In the genomic region with DNA sequence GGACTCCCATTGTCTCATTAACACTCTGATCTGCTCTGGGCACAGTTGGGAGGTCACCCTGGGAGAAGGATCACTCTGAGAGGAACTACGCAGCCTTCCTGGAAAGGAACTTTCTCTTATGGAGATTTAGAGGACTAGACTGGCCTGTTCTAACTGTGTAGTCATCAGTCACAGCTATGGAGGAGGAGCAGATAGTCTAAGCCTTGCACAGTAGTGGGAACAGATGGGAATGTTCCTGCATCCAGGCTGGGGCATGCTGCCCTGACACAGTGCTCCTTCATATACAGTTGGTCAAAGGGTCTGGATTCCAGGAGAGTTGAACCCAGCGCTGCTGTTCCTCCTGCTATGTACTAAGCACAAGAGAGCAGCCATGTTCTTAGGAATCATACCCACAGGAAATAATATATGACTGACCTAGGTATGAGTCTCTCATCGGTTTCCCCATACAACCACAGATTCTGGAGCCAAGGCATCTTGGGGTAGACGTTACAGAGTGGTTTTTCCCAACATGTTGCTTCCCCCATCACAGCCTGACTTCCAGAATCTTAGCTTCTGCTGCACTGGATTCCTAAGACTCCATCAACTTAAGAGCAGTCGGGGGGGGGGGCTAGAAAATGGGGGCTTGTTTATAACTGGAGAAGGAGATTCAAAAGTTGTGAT, we compare ENCODE assay signal across 12 mouse cellular contexts. TPM values are rescaled to one million over a fixed set of nuclear protein-coding genes. Genes with fewer than 3 reads are reported as not detected.
A peak's percentile ranks its signal among the peaks of the same experiment; 100 is the strongest.
DNase-seq lines count a peak whose midpoint lies in the region; ATAC-seq lines count a peak whose summit lies in the region.
"Had no signal": no experiment of that assay in that cellular context is flagged by ENCODE, and none has a peak within 500 bp of the region (broad histone marks: within the 10 kb centered on the region; RNA-seq: fewer than 3 reads in every experiment).

No protein-coding gene starts in this region.

- no peak for ATAC-seq in heart, embryonic 11.5 days (replicated peaks; ENCODE audit: insufficient number of reproducible peaks, low FRiP score, low TSS enrichment)
- ATAC-seq in kidney, embryonic 16.5 days (ENCODE audit: low FRiP score, low TSS enrichment) = peak; percentile 52; the same call in 1 of the 2 replicates
- ATAC-seq in intestine, embryonic 15.5 days = peak; percentile 31; the same call in 1 of the 2 replicates
- no peak for ATAC-seq in inflammation-experienced regulatory T-cells, adult 6 months

- no peaks in the 10 kb centered on the region for H3K36me3 ChIP-seq in heart, embryonic 11.5 days (ENCODE audit: control insufficient read depth, insufficient read depth, low read length)
- H3K36me3 ChIP-seq in kidney, embryonic 16.5 days (ENCODE audit: insufficient read depth, low read length) = no peaks in the 10 kb centered on the region
- H3K36me3 ChIP-seq in intestine, embryonic 15.5 days = no peaks in the 10 kb centered on the region
- H3K36me3 ChIP-seq: liver, embryonic 13.5 days had no signal

- H3K4me3 ChIP-seq in heart, embryonic 11.5 days (ENCODE audit: low read depth, low read length) = no peak overlapping the region
- no peak overlapping the region for H3K4me3 ChIP-seq in kidney, embryonic 16.5 days (ENCODE audit: low read length)
- H3K4me3 ChIP-seq in intestine, embryonic 15.5 days (replicated peaks) = no peak overlapping the region
- H3K4me3 ChIP-seq: liver, embryonic 13.5 days had no signal

- no peak overlapping the region for H3K9ac ChIP-seq in heart, embryonic 11.5 days (ENCODE audit: low read depth, low read length)
- H3K9ac ChIP-seq in kidney, embryonic 16.5 days (replicated peaks; ENCODE audit: low read length) = no peak overlapping the region
- no peak overlapping the region for H3K9ac ChIP-seq in intestine, embryonic 15.5 days
- H3K9ac ChIP-seq: liver, embryonic 13.5 days had no signal

- H3K4me2 ChIP-seq in heart, embryonic 11.5 days = no peak overlapping the region; the same call in 1 of the 2 replicates
- no peak overlapping the region for H3K4me2 ChIP-seq in kidney, embryonic 16.5 days (replicated peaks; ENCODE audit: low read depth, low read length)
- peak overlapping the region; percentile 19; the same call in 1 of the 2 replicates for H3K4me2 ChIP-seq in intestine, embryonic 15.5 days (replicated peaks)
- H3K4me2 ChIP-seq: liver, embryonic 13.5 days had no signal

- no peak for DNase-seq in heart, adult 9 months (ENCODE audit: low spot score in 2 of 2)
- no peak for DNase-seq in kidney, adult 18-20 months
- DNase-seq in 416B (ENCODE audit: low read depth) = peak; percentile 18
- DNase-seq in ovary, postnatal 36 days (ENCODE audit: low spot score) = no peak
- DNase-seq: cerebellum, adult 8-10 months; liver, embryonic 13.5 days; right cerebral cortex, postnatal 25 days; thymus, postnatal 25 days had no signal

- no peaks in the 10 kb centered on the region for H3K9me3 ChIP-seq in heart, embryonic 11.5 days (replicated peaks; ENCODE audit: control insufficient read depth, low read length)
- no peaks in the 10 kb centered on the region for H3K9me3 ChIP-seq in kidney, embryonic 16.5 days (ENCODE audit: low read length)
- no peaks in the 10 kb centered on the region for H3K9me3 ChIP-seq in intestine, embryonic 15.5 days
- H3K9me3 ChIP-seq: liver, embryonic 13.5 days had no signal

- peak overlapping the region; percentile 30; the same call in 1 of the 2 replicates for H3K27ac ChIP-seq in heart, embryonic 11.5 days (ENCODE audit: low read depth, low read length)
- 0 out of 2 replicates have a peak overlapping the region, but pooled peaks have one; percentile 12 for H3K27ac ChIP-seq in kidney, embryonic 16.5 days (ENCODE audit: low read length)
- peak overlapping the region; percentile 51; the same call in 1 of the 2 replicates for H3K27ac ChIP-seq in intestine, embryonic 15.5 days
- H3K27ac ChIP-seq: liver, embryonic 13.5 days had no signal

- H3K4me1 ChIP-seq in heart, embryonic 11.5 days (ENCODE audit: control insufficient read depth, insufficient read depth, low read length) = peaks cover 36% of the 10 kb centered on the region
- H3K4me1 ChIP-seq in kidney, embryonic 16.5 days (ENCODE audit: insufficient read depth, low read length) = peaks cover 26% of the 10 kb centered on the region
- peaks cover 27% of the 10 kb centered on the region for H3K4me1 ChIP-seq in intestine, embryonic 15.5 days (replicated peaks)

- peaks cover 6% of the 10 kb centered on the region; the same call in 1 of the 2 replicates for H3K27me3 ChIP-seq in heart, embryonic 11.5 days (ENCODE audit: control insufficient read depth, insufficient read depth, low read length)
- H3K27me3 ChIP-seq in kidney, embryonic 16.5 days (ENCODE audit: insufficient read depth, low read length) = peaks cover 10% of the 10 kb centered on the region; the same call in 1 of the 2 replicates
- H3K27me3 ChIP-seq in intestine, embryonic 15.5 days (replicated peaks) = no peaks in the 10 kb centered on the region

- 58% methylated on average over 5 of the region's 5 CpGs for WGBS in heart, embryonic 11.5 days (ENCODE audit: insufficient replicate concordance)
- 63% methylated on average over 5 of the region's 5 CpGs for WGBS in kidney, embryonic 16.5 days
- WGBS in intestine, embryonic 15.5 days = 58% methylated on average over 5 of the region's 5 CpGs

RNA-seq across cellular contexts. Expression of gene Ube2t, which starts 58.0 kb away (rescaled TPM):
- 48.0 and 48.6 TPM in 2 replicates for polyA plus RNA-seq in heart, embryonic 11.5 days (2014; fragmentation: Nextera tagmentation; extraction: Ambion mirVana)
- 39.7 and 40.2 TPM in 2 replicates for polyA plus RNA-seq in kidney, embryonic 16.5 days (2015; fragmentation: Nextera tagmentation; extraction: Ambion mirVana)
- 31.1 and 31.9 TPM in 2 replicates for polyA plus RNA-seq in intestine, embryonic 15.5 days (2015; fragmentation: Nextera tagmentation; extraction: Ambion mirVana)
- 10 to 100 TPM; 11.0 to 33.5 (median 11.1) TPM for polyA plus RNA-seq in inflammation-experienced regulatory T-cells, adult 6 months (2017; shearing (Covaris generic))

Comparison
In these comparisons a context has a peak if more than half of its experiments do, and no peak if none do; other contexts are left out.
1. ATAC-seq: peak in kidney, embryonic 16.5 days (single experiment) and intestine, embryonic 15.5 days (single experiment); none in heart, embryonic 11.5 days (single experiment) and inflammation-experienced regulatory T-cells, adult 6 months (single experiment).
2. Peak in every context shown above with its lines, with median percentiles within 50 percentile points of each other: H3K27ac ChIP-seq.